Mouse (Mus musculus): ENCODE results near the gene Il1r2.

- TF ChIP-seq CTCF (IDR thresholded peaks at IDR 0.05; ENCODE audit: control insufficient read depth, insufficient read depth, insufficient replicate concordance, low read depth, low read length) (no peak), POLR2A (IDR thresholded peaks at IDR 0.05; ENCODE audit: control insufficient read depth, low read depth, low read length) (no peak)
Measured at GRCm38 (mm10) chr1:40106306-40106705, 32.4 kb downstream of the Il1r2 start.

All from testis, adult 2 months (tissue).